Mouse (Mus musculus) frontal cortex, postnatal 25 days (tissue): ENCODE measurements around the gene C530025M09Rik.

ENCODE experiments used
- DNase-seq, 2 experiments: peaks; one replicate each; pipeline ENCODE4 v3.0.0; 2022; ENCODE audit warnings: low spot score in 2 of 2

Gene C530025M09Rik

GRCm38 (mm10) chr2:149830536-149831458 is at the start of gene C530025M09Rik:
TSS of gene C530025M09Rik (minus strand) at chr2:149831213.
- peak; percentile 43 to 50 for DNase-seq

GRCm38 (mm10) chr2:149877954-149878353 is 46.9 kb upstream of the C530025M09Rik start:
- DNase-seq, result no peak

- peak; percentile 47 to 68 for DNase-seq
Measured at GRCm38 (mm10) chr2:149873346-149873745, 42.3 kb upstream of the C530025M09Rik start.

- DNase-seq, result no peak
Measured at GRCm38 (mm10) chr2:149872496-149872895, 41.5 kb upstream of the C530025M09Rik start.

- no peak for DNase-seq
Measured at GRCm38 (mm10) chr2:149870496-149870895, 39.5 kb upstream of the C530025M09Rik start.

GRCm38 (mm10) chr2:149865914-149866435 is 35.0 kb upstream of the C530025M09Rik start:
- no peak for DNase-seq

GRCm38 (mm10) chr2:149861002-149861401 is 30.0 kb upstream of the C530025M09Rik start:
- no peak for DNase-seq

GRCm38 (mm10) chr2:149848778-149849177 is 17.8 kb upstream of the C530025M09Rik start:
- DNase-seq, result no peak

- peak; percentile 10 to 23 for DNase-seq
Measured at GRCm38 (mm10) chr2:149844575-149844974, 13.6 kb upstream of the C530025M09Rik start.

GRCm38 (mm10) chr2:149839666-149840065 is 8.7 kb upstream of the C530025M09Rik start:
- no peak for DNase-seq

- DNase-seq, result no peak
Measured at GRCm38 (mm10) chr2:149836471-149837135, 5.6 kb upstream of the C530025M09Rik start.

GRCm38 (mm10) chr2:149835091-149835490 is 4.1 kb upstream of the C530025M09Rik start:
- no peak for DNase-seq

GRCm38 (mm10) chr2:149832301-149832700 is 1.3 kb upstream of the C530025M09Rik start:
- DNase-seq, result no peak

GRCm38 (mm10) chr2:149831459-149832245 is 639 bp upstream of the C530025M09Rik start:
- DNase-seq, result peak; percentile 20 to 30

GRCm38 (mm10) chr2:149829955-149830535 is 968 bp downstream of the C530025M09Rik start:
- peak in 1 of 2 experiments; percentile 22 for DNase-seq

GRCm38 (mm10) chr2:149828911-149829310 is 2.1 kb downstream of the C530025M09Rik start, which contains the start of gene Syndig1:
TSS of gene Syndig1 (plus strand) at chr2:149829211.
- no peak for DNase-seq

GRCm38 (mm10) chr2:149820201-149820600 is 10.8 kb downstream of the C530025M09Rik start:
- no peak for DNase-seq

- DNase-seq, result no peak
Measured at GRCm38 (mm10) chr2:149819751-149820150, 11.3 kb downstream of the C530025M09Rik start.

- DNase-seq, result no peak
Measured at GRCm38 (mm10) chr2:149818395-149818794, 12.6 kb downstream of the C530025M09Rik start.

- no peak for DNase-seq
Measured at GRCm38 (mm10) chr2:149812899-149813298, 18.1 kb downstream of the C530025M09Rik start.

GRCm38 (mm10) chr2:149805256-149805655 is 25.8 kb downstream of the C530025M09Rik start:
- no peak for DNase-seq
